Mouse (Mus musculus): ENCODE data around the gene Nxt2. TPM values are rescaled to one million over a fixed set of nuclear protein-coding genes. Genes with fewer than 3 reads are reported as not detected.
"Not testable (repeated sequence)": the region's sequence is repeated elsewhere in the genome, so short reads cannot be mapped to it uniquely, and the experiment has no call there.

Nxt2 gene
- polyA plus RNA-seq, 1 experiment from 2014 or later: 12.0 TPM

GRCm38 (mm10) chrX:142236146-142236545, 9.6 kb downstream of the Nxt2 start:
- not testable (repeated sequence) for H3K4me1 ChIP-seq; H3K27me3 ChIP-seq; H3K4me2 ChIP-seq (replicated peaks); H3K27ac ChIP-seq (replicated peaks); H3K9me3 ChIP-seq; H3K36me3 ChIP-seq; ATAC-seq (ENCODE audit: low FRiP score, low read depth); H3K4me3 ChIP-seq; H3K9ac ChIP-seq (replicated peaks)
- 84% methylated on average over 1 of the region's 1 CpGs for WGBS

GRCm38 (mm10) chrX:142237101-142237500, 10.5 kb downstream of the Nxt2 start:
- ATAC-seq (ENCODE audit: low FRiP score, low read depth): no peak
- H3K27me3 ChIP-seq: 0 out of 2 replicates have a peak, but pooled peaks cover 3% of the 10 kb centered on the region
- H3K4me1 ChIP-seq: no peaks in the 10 kb centered on the region
- no peak overlapping the region for H3K9ac ChIP-seq (replicated peaks)
- 50% methylated on average over 2 of the region's 2 CpGs for WGBS
- H3K4me2 ChIP-seq (replicated peaks): no peak overlapping the region
- H3K27ac ChIP-seq (replicated peaks): no peak overlapping the region
- no peaks in the 10 kb centered on the region for H3K36me3 ChIP-seq
- H3K9me3 ChIP-seq: no peaks in the 10 kb centered on the region
- H3K4me3 ChIP-seq: no peak overlapping the region

DNA sequence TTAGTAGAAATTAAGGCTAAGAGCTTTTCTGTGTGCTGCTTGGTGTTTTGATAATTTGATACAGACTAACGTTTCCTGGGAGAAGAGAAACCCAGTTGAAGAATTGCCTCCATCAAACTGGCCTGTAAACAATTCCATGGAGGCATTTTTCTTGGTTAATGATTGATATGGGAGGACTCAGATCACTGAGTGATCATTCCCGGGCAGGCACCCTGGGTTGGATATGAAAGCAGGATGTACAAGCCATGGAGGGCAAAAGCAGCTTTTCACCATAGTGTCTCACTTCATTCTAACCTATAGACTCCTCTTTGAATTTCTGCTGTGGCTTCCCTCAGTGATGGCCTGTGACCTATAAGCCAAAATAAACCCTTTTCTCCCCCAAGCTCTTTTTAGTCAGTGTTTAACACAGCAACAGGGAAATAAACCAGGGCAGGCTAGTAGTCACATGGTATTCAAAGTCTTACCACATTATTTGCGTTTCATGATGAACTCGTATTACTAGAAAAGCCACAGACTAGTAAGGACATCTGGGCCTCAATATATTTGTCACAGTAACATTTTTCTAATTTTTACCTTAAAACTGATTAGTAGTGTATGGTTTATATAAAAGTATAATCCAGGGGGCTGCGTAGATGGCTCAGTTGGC, 19.2 kb downstream of the Nxt2 start:
- Histone ChIP-seq H3K9me3 (no peaks in the 10 kb centered on the region), H3K27me3 (peaks cover 3% of the 10 kb centered on the region; the same call in 1 of the 2 replicates), H3K4me1 (no peaks in the 10 kb centered on the region), H3K27ac (replicated peaks) (no peak overlapping the region), H3K9ac (replicated peaks) (no peak overlapping the region), H3K4me3 (no peak overlapping the region), H3K4me2 (replicated peaks) (no peak overlapping the region), H3K36me3 (no peaks in the 10 kb centered on the region)
- ATAC-seq (ENCODE audit: low FRiP score, low read depth): no peak
- 82% methylated on average over 5 of the region's 5 CpGs for WGBS

GRCm38 (mm10) chrX:142250008-142250736, 23.6 kb downstream of the Nxt2 start:
- ATAC-seq (ENCODE audit: low FRiP score, low read depth): no peak
- Histone ChIP-seq H3K36me3 (no peaks in the 10 kb centered on the region), H3K4me3 (no peak overlapping the region), H3K4me1 (no peaks in the 10 kb centered on the region), H3K9ac (replicated peaks) (no peak overlapping the region), H3K4me2 (replicated peaks) (no peak overlapping the region), H3K27me3 (peaks cover 3% of the 10 kb centered on the region; the same call in 1 of the 2 replicates), H3K9me3 (no peaks in the 10 kb centered on the region), H3K27ac (replicated peaks) (no peak overlapping the region)
- WGBS: 78% methylated on average over 7 of the region's 7 CpGs

GRCm38 (mm10) chrX:142276031-142276430, 49.5 kb downstream of the Nxt2 start:
- H3K36me3 ChIP-seq: no peaks in the 10 kb centered on the region
- H3K4me1 ChIP-seq: no peaks in the 10 kb centered on the region
- no peaks in the 10 kb centered on the region for H3K9me3 ChIP-seq
- H3K4me3 ChIP-seq: no peak overlapping the region
- H3K4me2 ChIP-seq (replicated peaks): no peak overlapping the region
- H3K9ac ChIP-seq (replicated peaks): no peak overlapping the region
- no peak overlapping the region for H3K27ac ChIP-seq (replicated peaks)
- no peak for ATAC-seq (ENCODE audit: low FRiP score, low read depth)
- WGBS: 79% methylated on average over 3 of the region's 3 CpGs
- H3K27me3 ChIP-seq: peaks cover 14% of the 10 kb centered on the region

GRCm38 (mm10) chrX:142276573-142276972, 50.0 kb downstream of the Nxt2 start:
- no peaks in the 10 kb centered on the region for H3K9me3 ChIP-seq
- no peak for ATAC-seq (ENCODE audit: low FRiP score, low read depth)
- 74% methylated on average over 3 of the region's 3 CpGs for WGBS
- peaks cover 17% of the 10 kb centered on the region for H3K27me3 ChIP-seq
- H3K4me2 ChIP-seq (replicated peaks): no peak overlapping the region
- no peak overlapping the region for H3K4me3 ChIP-seq
- no peak overlapping the region for H3K27ac ChIP-seq (replicated peaks)
- H3K9ac ChIP-seq (replicated peaks): no peak overlapping the region
- no peaks in the 10 kb centered on the region for H3K4me1 ChIP-seq
- H3K36me3 ChIP-seq: no peaks in the 10 kb centered on the region

GRCm38 (mm10) chrX:142285905-142286304, 59.3 kb downstream of the Nxt2 start:
- H3K4me1 ChIP-seq: no peaks in the 10 kb centered on the region
- H3K36me3 ChIP-seq: no peaks in the 10 kb centered on the region
- H3K27ac ChIP-seq (replicated peaks): no peak overlapping the region
- 60% methylated on average over 5 of the region's 5 CpGs for WGBS
- ATAC-seq (ENCODE audit: low FRiP score, low read depth): no peak
- H3K9me3 ChIP-seq: no peaks in the 10 kb centered on the region
- H3K9ac ChIP-seq (replicated peaks): no peak overlapping the region
- H3K4me3 ChIP-seq: no peak overlapping the region
- peaks cover 32% of the 10 kb centered on the region; the same call in 1 of the 2 replicates for H3K27me3 ChIP-seq
- H3K4me2 ChIP-seq (replicated peaks): no peak overlapping the region

Other genes starting within 250 kb of the Nxt2 start
- gene Gucy2f, start 29.8 kb upstream of the Nxt2 start, polyA plus RNA-seq (2016; fragmentation: Nextera tagmentation; extraction: Ambion mirVana): 0.03 TPM in 1 of 2 replicates, not detected in the other
- 13.4 and 18.4 TPM in 2 replicates for gene Kcne1l, start 79.5 kb downstream of the Nxt2 start, polyA plus RNA-seq (2016; fragmentation: Nextera tagmentation; extraction: Ambion mirVana)
- gene Acsl4, start 163.8 kb downstream of the Nxt2 start, polyA plus RNA-seq (2016; fragmentation: Nextera tagmentation; extraction: Ambion mirVana): 22.5 and 24.1 TPM in 2 replicates